Mouse (Mus musculus) E14TG2a.4 (cell line): ENCODE data around the gene Gm10663.

Source experiments
- CTCF ChIP-seq: conservative IDR thresholded peaks from 2 replicates; pipeline ENCODE4 v1.5.1; 2014; ENCODE audit warnings: low read length
- NANOG ChIP-seq: IDR thresholded peaks from 2 replicates; pipeline ENCODE4 v1.6.1; 2014; ENCODE audit warnings: borderline replicate concordance, low read length, mixed read lengths
- POU5F1 ChIP-seq: IDR thresholded peaks from 2 replicates; pipeline ENCODE4 v1.6.1; 2014; ENCODE audit warnings: low read length, borderline replicate concordance

DNA sequence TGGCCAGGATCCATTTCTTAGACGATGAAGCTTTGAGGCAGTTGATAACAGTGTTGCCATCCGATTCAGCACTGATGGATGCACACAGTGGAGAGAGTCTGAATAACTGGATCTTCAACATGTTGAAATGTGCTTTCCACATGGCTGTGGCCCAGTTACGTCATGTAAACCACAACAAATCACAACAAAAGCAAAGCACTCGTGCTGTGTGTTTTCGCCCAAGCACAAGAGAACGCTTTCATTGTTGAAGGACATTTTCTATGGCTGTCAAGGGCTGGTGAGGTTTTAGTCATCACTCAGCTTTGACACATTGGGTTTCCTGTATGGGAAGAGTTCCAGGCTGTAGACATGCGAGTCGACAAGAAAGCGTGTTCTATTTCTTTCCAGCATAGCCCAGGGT is 5.9 kb downstream of the Gm10663 start:
- TF ChIP-seq CTCF (no peak), NANOG (no peak), POU5F1 (no peak)
